In the genomic region with DNA sequence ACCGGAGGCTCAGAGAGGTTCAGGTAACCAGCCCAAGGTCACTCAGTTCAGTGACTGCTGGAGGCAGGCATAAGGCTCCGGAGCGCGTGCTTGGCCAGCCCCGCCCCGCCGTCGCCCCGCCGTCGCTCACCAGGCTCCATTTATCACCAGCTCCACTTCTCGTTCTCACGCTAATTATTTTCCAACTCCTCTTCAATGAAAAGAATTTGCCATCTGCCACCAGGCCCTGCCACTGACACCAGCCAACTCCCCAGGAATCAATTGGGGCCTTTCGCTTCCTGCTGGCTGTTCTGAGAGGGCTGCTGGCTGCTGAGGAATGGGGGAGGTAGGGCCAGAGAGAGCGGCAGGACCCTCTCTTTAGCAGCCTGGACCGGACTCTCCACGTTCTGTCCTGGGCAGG, we compare ENCODE assay signal across 8 mouse cellular contexts. TPM values are rescaled to one million over a fixed set of nuclear protein-coding genes. Genes with fewer than 3 reads are reported as not detected.
A peak's percentile ranks its signal among the peaks of the same experiment; 100 is the strongest.
DNase-seq lines count a peak whose midpoint lies in the region; ATAC-seq and TF ChIP-seq lines count a peak whose summit lies in the region.

No protein-coding gene starts in this region.

- H3K4me1 ChIP-seq in liver, adult 2 months (ENCODE audit: control insufficient read depth, insufficient read depth, low read length), result no peaks in the 10 kb centered on the region
- peaks cover 29% of the 10 kb centered on the region for H3K4me1 ChIP-seq in hindbrain, embryonic 16.5 days (ENCODE audit: control insufficient read depth, insufficient read depth, low read depth, low read length)
- peaks cover 84% of the 10 kb centered on the region for H3K4me1 ChIP-seq in limb, embryonic 13.5 days
- H3K4me1 ChIP-seq in stomach, embryonic 16.5 days (ENCODE audit: control insufficient read depth, insufficient read depth, low read length), result peaks cover 53% of the 10 kb centered on the region

- no peak for DNase-seq in liver, adult 2 months (ENCODE audit: extremely low read depth, low read depth, low spot score)
- DNase-seq in liver, result no peak
- peak; percentile 69 to 78 for DNase-seq in cerebellum, postnatal 10 days
- no peak for DNase-seq in left cerebral cortex, postnatal 10 days (ENCODE audit: extremely low spot score in 1 of 2, low spot score in 2 of 2)
- DNase-seq in right cerebral cortex, postnatal 14 days, result no peak

- H3K9ac ChIP-seq in liver, adult 2 months (ENCODE audit: low read depth, low read length), result no peak overlapping the region
- H3K9ac ChIP-seq in hindbrain, embryonic 16.5 days (ENCODE audit: low read depth, low read length), result peak overlapping the region; percentile 37
- H3K9ac ChIP-seq in limb, embryonic 13.5 days, result no peak overlapping the region
- peak overlapping the region; percentile 55 for H3K9ac ChIP-seq in stomach, embryonic 16.5 days (ENCODE audit: low read length)

- no peak overlapping the region for H3K4me3 ChIP-seq in liver, adult 2 months (ENCODE audit: insufficient read depth, low read depth, low read length)
- no peak overlapping the region for H3K4me3 ChIP-seq in hindbrain, embryonic 16.5 days (ENCODE audit: low read length)
- no peak overlapping the region for H3K4me3 ChIP-seq in limb, embryonic 13.5 days
- H3K4me3 ChIP-seq in stomach, embryonic 16.5 days (replicated peaks; ENCODE audit: low read length), result peak overlapping the region; percentile 11; the same call in 1 of the 2 replicates

- peak; percentile 63 for ATAC-seq in hindbrain, embryonic 16.5 days
- ATAC-seq in limb, embryonic 13.5 days (ENCODE audit: low FRiP score, low read depth), result no peak
- peak; percentile 46 for ATAC-seq in stomach, embryonic 16.5 days (ENCODE audit: insufficient read depth, low FRiP score)

- WGBS in liver, adult 2 months, result 32% methylated on average over 17 of the region's 17 CpGs
- 6% methylated on average over 17 of the region's 17 CpGs for WGBS in hindbrain, embryonic 16.5 days
- 5% methylated on average over 17 of the region's 17 CpGs for WGBS in limb, embryonic 13.5 days
- WGBS in stomach, embryonic 16.5 days, result 22% methylated on average over 17 of the region's 17 CpGs

- 0 out of 2 replicates have a peak overlapping the region, but pooled peaks have one; percentile 4 for H3K27ac ChIP-seq in liver, adult 2 months (replicated peaks; ENCODE audit: insufficient read depth, low read depth, low read length)
- H3K27ac ChIP-seq in hindbrain, embryonic 16.5 days (ENCODE audit: low read depth, low read length), result peak overlapping the region; percentile 44; the same call in 1 of the 2 replicates
- H3K27ac ChIP-seq in limb, embryonic 13.5 days, result no peak overlapping the region
- peak overlapping the region; percentile 95 for H3K27ac ChIP-seq in stomach, embryonic 16.5 days (ENCODE audit: low read length)

- no peaks in the 10 kb centered on the region for H3K9me3 ChIP-seq in hindbrain, embryonic 16.5 days (ENCODE audit: control insufficient read depth, low read length)
- H3K9me3 ChIP-seq in limb, embryonic 13.5 days, result no peaks in the 10 kb centered on the region
- no peaks in the 10 kb centered on the region for H3K9me3 ChIP-seq in stomach, embryonic 16.5 days (replicated peaks; ENCODE audit: control insufficient read depth, low read length)

- H3K4me2 ChIP-seq in hindbrain, embryonic 16.5 days (ENCODE audit: low read length), result peak overlapping the region; percentile 11; the same call in 1 of the 2 replicates
- H3K4me2 ChIP-seq in limb, embryonic 13.5 days (replicated peaks), result peak overlapping the region; percentile 29
- H3K4me2 ChIP-seq in stomach, embryonic 16.5 days (ENCODE audit: low read depth, low read length), result peak overlapping the region; percentile 36

- no peaks in the 10 kb centered on the region for H3K27me3 ChIP-seq in liver, adult 2 months (ENCODE audit: control insufficient read depth, insufficient read depth, low read length)
- peaks cover 10% of the 10 kb centered on the region for H3K27me3 ChIP-seq in hindbrain, embryonic 16.5 days (replicated peaks; ENCODE audit: control insufficient read depth, insufficient read depth, low read length)
- peaks cover 12% of the 10 kb centered on the region for H3K27me3 ChIP-seq in limb, embryonic 13.5 days
- H3K27me3 ChIP-seq in stomach, embryonic 16.5 days (ENCODE audit: control insufficient read depth, insufficient read depth, low read length), result no peaks in the 10 kb centered on the region

- intact Hi-C loops in left cerebral cortex, postnatal 10 days (cut with DNase I), result no loop called here

- TF ChIP-seq POLR2A in liver, adult 2 months (IDR thresholded peaks at IDR 0.05; ENCODE audit: extremely low read depth, insufficient read depth, low read length), result no peak

- TF ChIP-seq CTCF in liver, adult 2 months (IDR thresholded peaks at IDR 0.05; ENCODE audit: low read depth, low read length), result no peak

- H3K36me3 ChIP-seq in liver, adult 2 months (ENCODE audit: control insufficient read depth, insufficient read depth, low read length), result no peaks in the 10 kb centered on the region
- no peaks in the 10 kb centered on the region for H3K36me3 ChIP-seq in hindbrain, embryonic 16.5 days (ENCODE audit: control insufficient read depth, insufficient read depth, low read length)
- H3K36me3 ChIP-seq in limb, embryonic 13.5 days, result no peaks in the 10 kb centered on the region
- no peaks in the 10 kb centered on the region for H3K36me3 ChIP-seq in stomach, embryonic 16.5 days (ENCODE audit: control insufficient read depth, insufficient read depth, low read length)

- no peaks in the 10 kb centered on the region for H3K79me2 ChIP-seq in liver, adult 2 months (ENCODE audit: control insufficient read depth, insufficient read depth, low read length)

RNA-seq across cellular contexts. Expression of a gene that starts 27.3 kb away (rescaled TPM):
- total RNA-seq in liver, adult 2 months (2014; rRNA removed), result 0.18 and 0.40 TPM in 2 replicates
- polyA plus RNA-seq in liver, adult 2 months (2012; rRNA removed), result 0.63 and 0.93 TPM in 2 replicates
- 11.5 and 14.3 TPM in 2 replicates for polyA plus RNA-seq in hindbrain, embryonic 16.5 days (2015; fragmentation: Nextera tagmentation; extraction: Ambion mirVana)
- 2.0 and 2.5 TPM in 2 replicates for polyA plus RNA-seq in limb, embryonic 13.5 days (2015; fragmentation: Nextera tagmentation; extraction: Ambion mirVana)
- 2.9 and 3.4 TPM in 2 replicates for polyA plus RNA-seq in stomach, embryonic 16.5 days (2015; fragmentation: Nextera tagmentation; extraction: Ambion mirVana)
- 10 to 100 TPM; 65.9 to 68.7 TPM for total RNA-seq in left cerebral cortex, postnatal 10 days (2021)

RNA-seq across cellular contexts. Expression of a gene that starts 36.8 kb away (rescaled TPM):
- 3.0 and 5.3 TPM in 2 replicates for total RNA-seq in liver, adult 2 months (2014; rRNA removed)
- 23.4 and 31.4 TPM in 2 replicates for polyA plus RNA-seq in liver, adult 2 months (2012; rRNA removed)
- polyA plus RNA-seq in hindbrain, embryonic 16.5 days (2015; fragmentation: Nextera tagmentation; extraction: Ambion mirVana), result 0.95 and 1.1 TPM in 2 replicates
- 1.3 and 1.9 TPM in 2 replicates for polyA plus RNA-seq in limb, embryonic 13.5 days (2015; fragmentation: Nextera tagmentation; extraction: Ambion mirVana)
- polyA plus RNA-seq in stomach, embryonic 16.5 days (2015; fragmentation: Nextera tagmentation; extraction: Ambion mirVana), result 16.6 and 17.6 TPM in 2 replicates
- total RNA-seq in left cerebral cortex, postnatal 10 days (2021), result 1 to 10 TPM; 5.9 to 6.6 TPM

Comparison
In these comparisons a context has a peak if more than half of its experiments do, and no peak if none do; other contexts are left out.
1. DNase-seq: peak in cerebellum, postnatal 10 days (2 of 2); none in liver, adult 2 months (single experiment), liver (single experiment), left cerebral cortex, postnatal 10 days (0 of 2) and right cerebral cortex, postnatal 14 days (single experiment).
2. H3K9ac ChIP-seq: peak in hindbrain, embryonic 16.5 days (single experiment) and stomach, embryonic 16.5 days (single experiment); none in liver, adult 2 months (single experiment) and limb, embryonic 13.5 days (single experiment).
3. Peak in every context shown above with its lines, with median percentiles within 50 percentile points of each other: H3K4me2 ChIP-seq.